Mouse (Mus musculus): Measurements from ENCODE around the gene Mast4.

Gene Mast4

DNA sequence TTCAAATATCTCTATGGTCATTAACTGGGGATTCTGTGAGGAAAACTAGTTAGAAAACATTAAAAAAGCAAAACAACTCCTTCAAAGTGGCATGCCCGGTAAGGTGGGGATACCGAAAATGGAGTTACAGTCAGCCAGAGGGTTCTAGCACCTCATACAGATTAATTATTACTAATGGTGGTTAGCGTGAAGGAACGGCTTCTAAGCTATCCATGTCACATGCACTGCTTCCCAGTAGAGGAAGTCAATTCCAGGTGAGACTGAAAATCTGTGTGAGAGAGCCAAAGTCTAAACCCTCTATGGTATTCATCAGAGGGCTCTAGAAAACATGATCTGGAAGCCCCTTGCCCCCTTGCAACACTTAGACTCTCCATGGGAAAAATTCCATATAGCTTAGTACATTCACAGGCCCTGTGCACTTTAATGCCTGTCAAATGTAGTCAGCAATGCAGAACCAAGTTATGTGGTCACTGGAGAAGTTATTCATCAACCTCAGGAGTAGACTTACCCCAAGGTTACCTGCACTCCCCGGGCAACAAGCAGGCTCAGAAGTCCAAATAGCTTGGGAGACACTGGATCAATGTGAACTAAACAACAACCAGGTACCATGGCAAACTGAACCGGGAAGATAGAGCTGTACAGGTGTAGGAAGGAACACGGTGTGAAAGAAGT is 96.1 kb downstream of the Mast4 start:
- no peak for DNase-seq (ENCODE audit: low spot score)

DNA sequence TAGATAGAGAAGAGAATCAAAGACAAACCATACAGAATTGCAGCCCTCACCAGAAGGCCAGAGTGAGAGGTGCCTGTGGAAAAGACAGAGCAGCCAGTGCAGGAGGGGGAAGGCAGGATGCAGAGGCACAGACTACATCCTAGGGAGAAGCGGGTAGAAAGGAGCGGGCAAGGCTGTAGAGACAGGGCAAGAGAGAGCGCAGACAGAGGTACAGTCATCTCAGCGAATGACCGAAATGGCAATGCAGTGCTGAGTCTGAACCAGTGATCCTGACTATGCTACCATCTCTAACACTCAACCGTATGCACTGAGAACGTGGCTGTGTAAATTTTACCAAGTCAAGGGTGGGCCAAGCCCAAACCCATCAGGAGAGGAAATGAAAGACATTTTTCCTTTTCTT is 102.1 kb downstream of the Mast4 start:
- no peak for DNase-seq (ENCODE audit: low spot score)

DNA sequence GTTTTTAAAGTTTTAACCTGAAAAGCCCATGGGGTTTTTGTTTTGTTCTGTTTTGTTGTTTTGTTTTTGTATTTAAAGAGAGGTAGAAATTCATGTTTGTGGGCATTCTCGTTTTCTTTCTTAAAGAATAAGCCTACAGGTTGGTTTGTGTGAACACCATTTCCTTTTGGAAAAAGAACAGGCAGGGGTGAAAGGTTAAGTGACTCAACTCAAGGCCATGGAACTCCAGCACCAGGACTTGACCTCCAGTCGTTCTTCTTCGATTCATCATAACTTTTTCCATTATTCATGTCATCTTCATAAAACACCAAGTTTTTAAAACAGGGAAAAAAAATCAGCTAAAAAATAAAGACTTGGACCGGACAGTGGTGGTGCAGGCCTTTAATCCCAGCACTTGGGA is 105.2 kb downstream of the Mast4 start:
- no peak for DNase-seq (ENCODE audit: low spot score)

DNA sequence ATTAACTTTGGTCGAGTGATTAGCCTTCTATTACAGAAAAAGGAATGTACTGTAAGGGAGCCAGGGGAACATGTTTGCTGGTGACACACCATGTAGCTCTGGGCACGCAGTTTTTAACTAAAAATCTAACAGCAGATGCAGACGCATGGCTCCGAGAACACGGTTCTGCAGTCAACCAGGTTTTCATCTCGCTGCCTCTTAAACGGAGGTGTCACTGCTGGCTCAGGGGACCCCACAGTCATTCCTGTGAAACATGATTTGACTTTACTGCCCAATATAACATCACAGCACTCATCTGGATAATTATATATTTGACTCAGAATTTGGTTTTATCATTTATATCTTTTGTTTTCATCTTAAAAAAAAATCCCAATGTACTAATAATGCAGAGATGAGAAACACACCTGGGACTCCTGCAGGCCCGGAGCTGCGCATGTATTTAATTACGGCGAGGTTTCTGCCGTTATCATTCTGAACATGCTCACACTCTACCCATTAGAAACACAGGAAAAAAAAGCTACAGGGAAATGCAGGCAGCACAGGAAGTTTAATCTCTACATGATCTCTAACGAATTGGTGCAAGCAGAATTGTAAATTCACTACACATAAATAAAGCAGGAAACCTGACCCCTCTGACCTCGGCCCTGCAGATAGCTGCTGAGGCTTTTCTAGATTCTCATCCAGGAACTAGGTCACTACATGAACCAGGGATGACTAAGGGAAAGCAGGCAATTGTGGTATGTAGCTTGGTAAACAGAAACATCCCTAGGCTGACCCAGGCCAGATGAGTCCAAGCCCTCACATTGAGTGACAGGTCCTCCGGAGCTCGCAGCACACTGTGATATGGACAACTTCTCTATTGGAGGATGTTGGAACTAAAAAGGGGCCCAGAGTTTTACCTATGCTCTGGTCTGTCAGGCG is 108.1 kb downstream of the Mast4 start:
- no peak for DNase-seq (ENCODE audit: low spot score)

DNA sequence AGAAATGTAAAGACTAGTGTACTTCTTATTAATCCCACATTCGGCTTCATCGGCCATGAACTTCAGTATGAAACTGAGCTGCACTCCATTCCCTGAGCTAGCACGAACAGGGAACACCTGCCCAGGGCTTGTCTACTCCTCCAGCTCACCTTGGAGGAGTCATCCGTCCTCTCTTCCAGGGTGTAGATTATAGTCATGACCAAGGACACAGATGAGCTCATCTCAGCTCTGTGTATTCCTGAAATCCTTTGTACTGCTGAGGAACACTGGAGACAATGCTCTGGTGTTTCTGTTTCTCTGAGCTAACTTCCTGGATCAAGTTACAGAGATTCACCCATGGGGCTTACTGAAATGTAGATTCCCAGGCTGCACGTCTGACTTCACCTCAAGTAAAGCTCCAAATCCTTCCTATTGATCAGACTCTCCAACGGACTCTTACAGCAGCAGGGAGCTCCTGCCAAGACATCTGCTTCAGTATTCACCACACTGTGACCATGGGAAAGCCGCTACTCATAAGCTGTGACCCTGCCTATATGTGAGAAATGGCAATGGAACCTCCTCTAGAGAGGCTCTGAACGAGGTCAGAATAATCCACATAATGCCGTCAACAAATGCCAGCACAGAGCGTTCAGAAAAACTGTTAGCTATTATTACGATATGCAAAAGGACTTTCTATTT is 108.9 kb downstream of the Mast4 start:
- DNase-seq (ENCODE audit: low spot score), result no peak

DNA sequence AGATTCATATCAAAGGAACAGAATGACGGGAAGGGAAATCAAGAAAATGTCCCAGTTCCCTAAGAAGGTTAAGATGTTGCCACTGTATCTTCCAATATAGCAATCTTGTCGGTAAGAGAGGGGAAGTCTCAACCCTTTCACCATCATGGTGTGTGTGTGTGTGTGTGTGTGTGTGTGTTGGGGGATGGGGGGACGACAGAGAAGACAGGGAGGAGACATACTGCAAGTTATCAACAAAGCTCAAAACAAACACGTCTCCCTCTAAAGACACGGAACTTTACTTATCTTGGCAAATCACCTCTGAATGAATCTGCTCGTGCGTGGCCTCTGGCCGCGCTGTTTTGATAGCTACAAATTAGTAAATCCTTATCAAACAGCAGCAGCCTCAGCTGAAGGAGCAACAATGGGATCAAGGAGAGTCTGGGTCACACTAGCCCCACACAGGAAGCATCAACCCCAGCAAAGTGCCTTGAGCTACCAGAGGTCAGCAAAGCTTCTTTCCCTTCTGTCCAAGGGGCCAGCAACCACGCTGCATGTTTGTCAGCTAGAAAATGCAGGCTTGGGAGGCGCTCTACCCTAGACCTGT is 113.7 kb downstream of the Mast4 start:
- DNase-seq (ENCODE audit: low spot score), result no peak

DNA sequence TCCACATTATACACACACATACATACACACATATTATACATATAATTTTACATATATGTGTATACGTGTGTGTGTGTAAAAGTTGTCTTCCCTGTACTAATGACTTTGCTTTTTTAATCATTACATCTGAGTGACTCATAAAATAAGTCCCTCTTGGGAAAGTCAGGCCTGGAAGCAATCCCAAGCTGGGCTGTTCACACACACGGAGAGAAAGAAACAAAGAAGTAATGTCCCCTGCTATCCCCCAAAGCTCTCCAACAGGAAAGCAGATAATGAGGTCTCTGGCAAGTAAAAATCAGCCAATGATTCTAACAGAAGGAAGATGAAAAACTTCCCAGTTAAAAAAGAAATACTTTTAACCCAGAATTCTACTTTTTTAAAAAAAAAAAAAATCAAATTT is 114.3 kb downstream of the Mast4 start:
- no peak for DNase-seq (ENCODE audit: low spot score)

GRCm38 (mm10) chr13:103217486-103217885 is 116.8 kb downstream of the Mast4 start:
- DNase-seq (ENCODE audit: low spot score), result no peak

GRCm38 (mm10) chr13:103214506-103214905 is 119.8 kb downstream of the Mast4 start:
- no peak for DNase-seq (ENCODE audit: low spot score)

- no peak for DNase-seq (ENCODE audit: low spot score)
Measured at GRCm38 (mm10) chr13:103211953-103212352, 122.3 kb downstream of the Mast4 start.

DNA sequence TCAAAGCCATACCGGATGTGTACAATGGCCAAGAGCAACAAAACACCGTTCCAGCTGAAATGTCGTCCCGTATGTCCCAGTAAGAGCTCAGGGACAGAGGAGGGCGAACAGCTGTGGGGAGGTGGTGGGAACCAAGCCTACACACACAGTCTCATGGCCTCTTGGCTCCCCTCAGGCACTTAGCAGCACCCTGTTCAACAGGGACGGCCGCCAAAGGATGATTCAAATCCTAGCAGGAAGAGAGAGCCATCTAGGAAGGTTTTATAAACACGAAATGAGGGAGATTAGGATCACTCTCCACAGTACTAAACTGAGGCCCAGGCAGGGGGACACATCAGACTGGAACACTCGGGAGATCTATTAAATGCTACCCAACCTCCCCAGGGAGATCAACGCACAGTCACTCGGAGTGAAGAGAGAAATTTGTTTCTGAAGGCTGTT is 122.8 kb downstream of the Mast4 start:
- no peak for DNase-seq (ENCODE audit: low spot score)

GRCm38 (mm10) chr13:103210746-103211145 is 123.6 kb downstream of the Mast4 start:
- DNase-seq (ENCODE audit: low spot score), result no peak

- no peak for DNase-seq (ENCODE audit: low spot score)
Measured at GRCm38 (mm10) chr13:103207199-103207598, 127.1 kb downstream of the Mast4 start.

GRCm38 (mm10) chr13:103206644-103207043 is 127.7 kb downstream of the Mast4 start:
- no peak for DNase-seq (ENCODE audit: low spot score)

DNA sequence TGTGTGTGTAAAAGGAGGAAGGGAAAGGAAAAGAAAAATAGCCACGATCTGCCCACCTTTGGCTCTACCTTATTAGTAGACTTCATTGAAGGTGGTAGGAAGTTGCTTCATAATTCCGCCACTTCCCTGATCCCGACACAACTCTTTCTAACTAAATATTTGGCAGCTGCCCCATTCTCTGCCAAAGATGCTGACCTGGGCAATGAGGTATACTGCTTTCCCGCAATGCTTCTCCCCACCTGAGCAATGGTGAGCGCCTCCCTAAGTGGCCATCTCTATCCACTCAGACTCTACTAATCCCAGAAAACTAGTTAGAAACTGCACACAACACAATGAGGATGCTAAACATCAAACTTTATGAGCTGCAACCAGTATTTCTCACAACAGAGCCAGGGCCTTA is 129.1 kb downstream of the Mast4 start:
- no peak for DNase-seq (ENCODE audit: low spot score)

GRCm38 (mm10) chr13:103203376-103203895 is 130.9 kb downstream of the Mast4 start:
- DNase-seq (ENCODE audit: low spot score), result no peak

DNA sequence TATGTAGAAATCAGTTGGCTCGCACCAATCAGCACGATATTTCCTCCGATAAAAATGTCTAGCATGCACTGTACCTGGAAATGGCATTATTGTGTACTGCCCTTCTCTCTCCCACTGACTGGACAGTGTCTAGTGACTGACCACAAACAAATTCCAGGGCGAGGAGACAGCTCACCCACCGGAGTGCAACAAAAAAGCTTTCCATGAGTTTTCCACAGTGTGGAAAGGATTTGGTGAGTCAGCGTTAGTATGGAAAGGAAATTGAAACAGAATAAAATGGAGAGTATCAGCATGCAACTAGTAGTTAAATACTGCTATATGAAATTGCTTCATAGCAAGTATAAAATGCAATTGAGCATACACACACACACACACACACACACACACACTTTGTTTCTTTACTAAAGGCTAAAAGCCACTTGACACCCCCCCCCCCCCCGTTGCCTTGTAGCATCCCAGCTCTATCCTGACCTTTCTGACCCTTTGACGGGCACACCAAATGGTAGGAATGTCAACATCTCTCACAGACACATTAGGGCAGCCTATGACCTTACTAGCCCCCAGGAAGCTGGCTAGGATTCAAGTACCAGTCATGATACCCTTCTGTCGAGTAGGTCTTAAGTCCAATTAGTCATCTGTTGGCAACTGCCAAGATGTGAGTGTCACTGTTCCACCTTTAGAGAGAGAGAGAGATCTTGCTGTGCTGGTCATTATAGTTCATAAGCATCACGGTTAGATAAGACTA is 133.1 kb downstream of the Mast4 start:
- no peak for DNase-seq (ENCODE audit: low spot score)

DNA sequence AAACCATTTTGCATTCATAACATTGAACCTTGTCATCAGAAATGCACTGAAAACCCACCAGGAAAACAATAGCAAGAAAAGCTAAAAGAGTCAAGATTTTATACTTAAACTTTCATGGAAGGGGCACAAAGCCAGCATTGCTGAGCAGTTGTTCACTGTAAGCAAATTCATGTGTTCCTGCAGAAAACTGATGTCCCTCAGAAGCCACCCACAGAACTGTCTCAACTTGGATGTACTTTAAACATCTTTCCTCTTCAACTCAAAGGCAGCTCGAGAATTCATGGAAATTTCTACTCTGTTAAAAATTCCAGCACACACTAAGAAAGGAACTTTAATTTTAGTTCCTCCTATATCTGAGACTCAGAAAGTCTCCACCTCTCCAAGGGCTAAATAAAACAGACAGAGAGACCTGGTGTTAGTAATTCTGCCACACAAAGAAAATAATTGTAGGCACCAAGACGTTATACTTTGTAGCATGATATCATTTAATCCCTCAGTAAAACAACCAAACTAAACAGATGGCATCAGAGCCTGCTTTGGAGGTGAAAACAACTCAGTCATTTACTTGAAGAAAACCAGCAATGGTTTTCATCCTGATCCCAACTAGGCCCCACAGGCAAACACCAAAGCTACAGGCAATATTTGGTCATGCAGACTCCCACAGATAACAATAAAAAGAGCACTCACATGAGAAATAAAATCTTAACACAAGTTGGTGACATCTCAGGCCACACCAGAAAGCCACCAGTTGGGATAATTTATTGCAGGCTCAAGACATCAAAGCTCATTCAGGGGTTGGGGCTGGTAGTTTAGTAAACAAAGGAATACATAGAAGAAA is 134.3 kb downstream of the Mast4 start:
- DNase-seq (ENCODE audit: low spot score), result no peak

DNA sequence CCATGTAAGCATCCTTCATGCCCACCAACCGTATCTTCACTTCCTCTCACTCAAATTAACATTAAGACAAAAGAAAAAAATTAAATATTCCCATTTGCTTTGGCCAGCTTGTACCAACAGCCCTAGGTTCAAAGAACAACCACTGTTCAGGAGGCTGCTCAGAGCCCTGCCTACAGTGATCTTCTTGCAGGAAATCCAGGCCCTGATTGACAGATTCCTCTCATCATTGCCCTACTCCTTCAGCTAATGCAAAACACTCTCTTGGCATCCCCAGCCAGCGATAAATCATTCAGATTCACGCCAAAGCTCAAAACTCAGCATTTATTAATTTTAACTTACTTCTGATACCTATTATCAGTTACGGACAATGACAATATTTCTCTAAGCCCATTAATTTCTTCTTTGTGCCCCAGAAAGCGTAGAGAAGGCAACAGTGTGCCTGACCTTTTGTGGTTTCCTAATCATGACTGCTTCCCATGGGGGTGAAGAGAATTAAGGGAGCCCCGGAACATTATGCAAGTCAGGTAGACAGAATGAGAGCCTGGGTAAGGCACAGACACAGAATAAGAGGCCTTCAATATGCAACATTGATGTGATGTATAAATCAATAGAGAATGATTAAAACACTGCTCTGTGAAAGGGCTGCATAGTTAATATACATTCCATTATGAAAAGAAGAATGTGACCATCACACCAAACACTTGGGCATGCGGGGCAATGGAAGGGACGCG is 135.9 kb downstream of the Mast4 start:
- DNase-seq (ENCODE audit: low spot score), result no peak

DNA sequence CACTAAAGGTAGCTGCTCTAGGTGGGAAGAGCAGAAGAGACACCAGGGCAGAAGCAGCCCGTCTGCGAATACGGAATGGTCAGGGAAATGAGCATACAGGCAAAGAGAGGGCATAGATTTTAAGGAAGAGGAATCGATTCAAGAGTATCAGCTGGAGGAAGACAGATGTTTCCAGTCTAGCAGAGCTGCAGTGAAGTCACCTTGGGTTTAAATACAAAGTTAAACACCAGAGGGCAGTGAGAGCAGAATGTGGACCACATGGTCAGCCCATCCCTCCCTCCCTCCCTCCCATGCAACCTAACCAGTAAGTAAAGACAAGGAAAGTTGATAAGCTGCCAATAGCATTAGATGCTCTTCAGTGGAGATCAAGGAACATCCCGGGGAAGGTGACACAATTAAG is 138.0 kb downstream of the Mast4 start:
- DNase-seq (ENCODE audit: low spot score), result no peak

Data from layer of hippocampus, adult 9-10 months (tissue).